Mouse (Mus musculus) spleen, adult 2 months (tissue): ENCODE data around the gene Urgcp. TPM values are rescaled to one million over a fixed set of nuclear protein-coding genes. Genes with fewer than 3 reads are reported as not detected.
A peak's percentile ranks its signal among the peaks of the same experiment; 100 is the strongest.

Experiments used
- DNase-seq, 2 experiments: peaks; one replicate each; pipeline versions ENCODE4 v3.0.0 to v3.0.0-alpha.2; 2012 to 2021; ENCODE audit warnings: low spot score in 2 of 2, low read depth in 1 of 2
- H3K27ac ChIP-seq: fragments of 200-500 bp; 2 replicates; pipeline ENCODE4 v1.5.1; 2012; ENCODE audit warnings: low read length, inconsistent platforms; ENCODE audit not compliant: insufficient read depth
- H3K27me3 ChIP-seq: fragments of 200-500 bp; 2 replicates; pipeline ENCODE4 v1.6.1; 2012; ENCODE audit warnings: mild to moderate bottlenecking, moderate library complexity, low read length, inconsistent platforms; ENCODE audit not compliant: control insufficient read depth, insufficient read depth
- H3K36me3 ChIP-seq: fragments of 200-500 bp; 2 replicates; pipeline ENCODE4 v1.6.1; 2012; ENCODE audit warnings: mild to moderate bottlenecking, low read length, inconsistent platforms; ENCODE audit not compliant: control insufficient read depth, insufficient read depth
- H3K4me1 ChIP-seq: fragments of 200-500 bp; 2 replicates; pipeline ENCODE4 v1.6.1; 2011; ENCODE audit warnings: inconsistent platforms; ENCODE audit not compliant: control insufficient read depth, insufficient read depth, insufficient read length
- H3K4me3 ChIP-seq: fragments of 200-500 bp; 2 replicates; pipeline ENCODE4 v1.5.1; 2011; ENCODE audit warnings: mild to moderate bottlenecking, inconsistent platforms; ENCODE audit not compliant: insufficient read depth, insufficient read length; ENCODE audit errors: extremely low read depth
- CTCF ChIP-seq: fragments of 200-500 bp; IDR thresholded peaks from 2 replicates; pipeline ENCODE4 v1.5.1; 2011; ENCODE audit warnings: mild to moderate bottlenecking, inconsistent platforms; ENCODE audit not compliant: insufficient read depth, insufficient read length, insufficient replicate concordance; ENCODE audit errors: extremely low read depth
- POLR2A ChIP-seq: fragments of 200-500 bp; IDR thresholded peaks from 2 replicates; pipeline ENCODE4 v1.6.1; 2011; ENCODE audit warnings: low read depth, low read length, inconsistent platforms
- WGBS: fragments of 180-500 bp; shearing (Covaris S2); methylation state at CpG from one replicate; pipeline ENCODE4 v1.1.7; 2018; 5-methylcytosine and 5-hydroxymethylcytosine counted together
- polyA plus RNA-seq: library from polyadenylated mRNA; depleted of rRNA; stranded (reverse); fragments of >200 nt; gene quantifications from 2 replicates; pipeline ENCODE4 v1.2.3, GENCODE M21; 2012

The Urgcp gene
- polyA plus RNA-seq, 1 experiment: 11.8 TPM

DNA sequence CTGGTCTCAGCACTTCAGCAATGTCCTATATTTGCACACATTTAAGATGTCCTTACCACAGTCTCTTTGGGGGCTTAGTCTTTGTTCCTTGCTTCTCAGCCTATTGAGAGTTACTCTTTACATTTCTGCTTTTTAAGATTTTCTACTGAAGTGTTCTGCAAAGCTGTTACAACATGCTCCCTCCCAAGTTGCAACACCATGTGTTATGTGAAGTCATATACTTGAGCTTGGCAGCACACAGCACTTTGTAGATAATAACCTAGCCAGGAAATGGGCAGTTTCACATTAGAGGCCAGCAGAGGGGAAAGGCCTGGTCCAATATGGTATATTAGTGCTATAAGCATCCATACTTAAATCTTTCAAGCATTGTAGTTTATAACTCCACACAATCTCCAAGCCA, 23.6 kb upstream of the Urgcp start:
- H3K36me3 ChIP-seq: no peaks in the 10 kb centered on the region
- TF ChIP-seq CTCF (no peak), POLR2A (no peak)
- peaks cover 10% of the 10 kb centered on the region; the same call in 1 of the 2 replicates for H3K4me1 ChIP-seq
- no peaks in the 10 kb centered on the region for H3K27me3 ChIP-seq
- no peak overlapping the region for H3K27ac ChIP-seq
- DNase-seq: no peak
- H3K4me3 ChIP-seq: no peak overlapping the region

DNA sequence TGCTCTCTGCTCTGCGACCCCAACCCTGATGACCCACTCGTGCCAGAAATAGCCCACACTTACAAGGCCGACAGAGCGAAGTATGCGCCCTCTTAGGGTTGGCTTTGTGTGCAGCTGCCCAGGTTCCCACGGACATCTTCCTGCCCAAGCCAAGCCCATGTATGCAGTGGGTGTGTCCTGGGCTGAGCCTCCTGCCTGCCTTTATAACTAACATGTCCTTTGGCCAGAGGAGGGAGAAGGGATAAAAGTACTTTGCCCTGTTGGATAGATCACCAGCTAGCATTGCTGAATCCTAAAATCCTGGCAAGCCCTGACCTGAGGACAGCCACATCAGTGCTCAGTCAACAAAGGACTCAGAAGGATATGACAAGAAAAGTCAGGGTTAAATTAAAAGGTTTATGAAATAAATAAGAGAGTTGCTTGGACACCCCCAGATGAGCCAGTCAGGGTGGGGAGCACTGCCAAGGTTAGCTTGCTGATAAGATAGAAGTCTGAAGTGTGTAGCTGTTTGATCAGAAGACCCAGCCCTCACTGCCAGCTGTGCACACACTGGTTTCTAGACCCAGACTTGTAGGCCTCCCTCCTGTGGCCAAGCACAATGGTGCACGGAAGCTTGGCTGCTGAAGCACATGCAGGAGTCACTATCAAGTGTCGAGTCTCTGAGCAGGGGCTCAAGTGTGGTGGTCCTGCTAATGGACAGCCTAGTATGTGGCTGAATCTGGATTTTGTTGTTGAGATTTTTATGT, 20.2 kb upstream of the Urgcp start:
- H3K36me3 ChIP-seq: no peaks in the 10 kb centered on the region
- 76% methylated on average over 8 of the region's 8 CpGs for WGBS
- no peak overlapping the region for H3K27ac ChIP-seq
- TF ChIP-seq CTCF (no peak), POLR2A (no peak)
- peaks cover 2% of the 10 kb centered on the region; the same call in 1 of the 2 replicates for H3K4me1 ChIP-seq
- DNase-seq: no peak
- no peaks in the 10 kb centered on the region for H3K27me3 ChIP-seq
- H3K4me3 ChIP-seq: no peak overlapping the region

DNA sequence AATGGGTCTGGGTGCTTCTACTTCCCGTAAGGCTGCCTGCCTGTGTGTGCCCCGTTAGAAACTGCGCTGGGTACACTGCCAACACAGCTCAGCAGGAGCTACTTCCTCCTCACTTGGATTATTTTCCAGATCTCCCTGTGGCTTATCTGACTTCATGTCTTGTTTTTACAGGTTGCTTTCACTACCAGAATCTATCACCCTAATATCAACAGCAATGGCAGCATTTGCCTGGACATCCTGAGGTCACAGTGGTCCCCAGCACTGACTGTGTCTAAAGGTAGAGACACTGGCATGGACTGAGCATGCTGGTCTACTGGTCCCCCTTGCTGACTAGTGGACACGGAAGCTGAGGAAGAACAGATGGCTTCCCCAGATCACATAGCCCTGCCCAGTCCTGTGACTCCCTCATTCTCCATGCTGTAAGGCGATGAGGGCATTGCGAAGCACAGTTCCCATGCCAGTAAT, 17.9 kb upstream of the Urgcp start:
- no peak for TF ChIP-seq CTCF
- no peak for TF ChIP-seq POLR2A
- H3K4me3 ChIP-seq: no peak overlapping the region
- H3K4me1 ChIP-seq: no peaks in the 10 kb centered on the region
- no peak for DNase-seq
- 91% methylated on average over 6 of the region's 6 CpGs for WGBS
- no peaks in the 10 kb centered on the region for H3K36me3 ChIP-seq
- no peaks in the 10 kb centered on the region for H3K27me3 ChIP-seq
- H3K27ac ChIP-seq: no peak overlapping the region

DNA sequence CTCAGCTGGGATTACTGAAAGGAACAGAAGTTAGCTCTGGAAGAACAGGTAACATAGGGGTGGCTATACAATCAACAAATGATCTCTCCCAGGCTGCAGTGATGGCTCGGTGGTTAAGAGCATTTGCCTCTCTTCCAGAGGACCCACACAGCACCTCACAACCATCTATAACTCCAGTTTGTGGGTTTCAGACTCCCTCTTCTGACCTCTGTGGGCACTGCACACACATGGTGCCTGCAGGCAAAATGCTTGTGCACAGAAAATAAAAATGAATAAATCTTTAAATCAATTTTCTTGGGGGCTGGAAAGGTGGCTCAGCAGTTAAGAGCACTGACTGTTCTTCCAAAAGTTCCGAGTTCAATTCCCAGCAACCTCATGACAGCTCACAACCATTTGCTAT, 16.3 kb upstream of the Urgcp start:
- WGBS: 81% methylated on average over 2 of the region's 2 CpGs
- no peaks in the 10 kb centered on the region for H3K4me1 ChIP-seq
- DNase-seq: no peak
- no peaks in the 10 kb centered on the region for H3K36me3 ChIP-seq
- TF ChIP-seq CTCF (peak; percentile 33; the same call in 1 of the 2 replicates), POLR2A (no peak)
- no peak overlapping the region for H3K4me3 ChIP-seq
- H3K27me3 ChIP-seq: no peaks in the 10 kb centered on the region
- no peak overlapping the region for H3K27ac ChIP-seq

DNA sequence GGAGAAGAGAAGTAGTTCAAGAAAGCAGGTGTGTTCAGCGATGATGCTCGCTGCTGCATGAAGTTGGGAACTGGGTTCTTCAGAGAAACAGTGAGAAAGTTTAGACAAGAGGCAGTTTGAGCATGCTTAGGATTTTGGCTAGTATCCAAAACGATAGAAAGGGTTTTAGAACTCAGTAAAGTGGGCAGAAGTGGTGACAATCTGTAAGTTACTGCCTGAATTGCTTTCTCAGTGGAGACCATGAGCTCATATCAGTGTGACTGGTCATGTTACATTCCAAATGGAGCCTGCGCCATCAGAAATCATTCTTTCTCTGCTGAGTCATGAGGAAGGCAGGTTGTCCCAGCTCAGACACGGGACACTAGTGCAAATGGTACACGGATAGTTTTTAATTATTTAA, 3.8 kb upstream of the Urgcp start:
- H3K27me3 ChIP-seq: no peaks in the 10 kb centered on the region
- DNase-seq: no peak
- no peak overlapping the region for H3K27ac ChIP-seq
- 93% methylated on average over 6 of the region's 6 CpGs for WGBS
- no peak for TF ChIP-seq POLR2A
- TF ChIP-seq CTCF: no peak
- no peaks in the 10 kb centered on the region for H3K4me1 ChIP-seq
- peaks cover 2% of the 10 kb centered on the region; the same call in 1 of the 2 replicates for H3K36me3 ChIP-seq
- no peak overlapping the region for H3K4me3 ChIP-seq

DNA sequence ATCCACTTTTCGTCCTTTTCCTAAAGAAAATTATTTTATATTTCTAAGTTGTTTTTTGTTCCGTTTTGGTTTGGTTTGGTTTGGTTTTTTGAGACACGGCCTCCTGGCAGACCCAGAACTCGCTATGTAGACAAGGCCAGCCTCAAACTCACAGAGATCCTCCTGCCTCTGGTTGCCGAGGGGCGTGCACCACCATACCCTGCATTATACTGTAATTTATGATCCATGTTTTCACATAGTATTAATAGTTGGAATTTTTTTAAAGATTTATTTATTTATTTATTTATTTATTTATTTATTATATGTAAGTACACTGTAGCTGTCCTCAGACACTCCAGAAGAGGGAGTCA, 432 bp upstream of the Urgcp start:
- H3K27ac ChIP-seq: peak overlapping the region; percentile 63
- H3K27me3 ChIP-seq: no peaks in the 10 kb centered on the region
- H3K4me3 ChIP-seq: peak overlapping the region; percentile 82
- no peaks in the 10 kb centered on the region for H3K36me3 ChIP-seq
- H3K4me1 ChIP-seq: no peaks in the 10 kb centered on the region
- no peak for DNase-seq
- TF ChIP-seq CTCF (no peak), POLR2A (no peak)
- 10% methylated on average over 6 of the region's 6 CpGs for WGBS

DNA sequence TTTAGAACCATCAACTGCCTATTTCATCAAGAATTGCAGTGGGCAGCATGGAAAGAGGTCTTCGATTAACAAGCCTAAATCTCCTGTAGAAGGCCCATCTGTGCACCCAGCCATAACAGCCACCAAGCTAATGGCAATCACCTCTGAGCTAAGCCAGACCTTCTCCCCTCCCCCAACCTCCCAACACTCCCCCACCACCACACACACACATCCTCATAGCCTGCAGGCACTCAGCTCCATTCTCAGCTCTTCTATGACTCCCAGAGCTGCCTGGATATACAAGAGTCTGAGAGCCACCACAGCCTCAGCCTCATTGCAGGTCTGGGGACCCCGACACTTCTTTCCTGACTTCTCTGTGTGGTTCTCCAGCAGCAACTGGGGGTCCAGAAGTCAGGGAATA, 8.4 kb downstream of the Urgcp start:
- Histone ChIP-seq H3K4me1 (no peaks in the 10 kb centered on the region), H3K27ac (no peak overlapping the region), H3K27me3 (no peaks in the 10 kb centered on the region), H3K36me3 (no peaks in the 10 kb centered on the region; the same call in 1 of the 2 replicates), H3K4me3 (no peak overlapping the region)
- WGBS: 94% methylated on average over 2 of the region's 2 CpGs
- no peak for DNase-seq
- TF ChIP-seq POLR2A (no peak), CTCF (no peak)
